Mouse (Mus musculus) kidney, postnatal 14 days (tissue): ENCODE data around the gene Adk.
A peak's percentile ranks its signal among the peaks of the same experiment; 100 is the strongest.

Experiments used
- DNase-seq: peaks from one replicate; pipeline ENCODE4 v3.0.0; 2022; ENCODE audit warnings: mixed read lengths

The Adk gene

GRCm38 (mm10) chr14:21052112-21052780 lies at the start of gene Adk, which contains the start of gene Ap3m1:
Gene Adk, plus strand, starts transcription at chr14:21052574.
Gene Ap3m1, minus strand, starts transcription at chr14:21052508.
- DNase-seq: peak; percentile 96

- DNase-seq: no peak
These were observed 38.5 kb upstream of the Adk start for GRCm38 (mm10) chr14:21013800-21014334.

DNA sequence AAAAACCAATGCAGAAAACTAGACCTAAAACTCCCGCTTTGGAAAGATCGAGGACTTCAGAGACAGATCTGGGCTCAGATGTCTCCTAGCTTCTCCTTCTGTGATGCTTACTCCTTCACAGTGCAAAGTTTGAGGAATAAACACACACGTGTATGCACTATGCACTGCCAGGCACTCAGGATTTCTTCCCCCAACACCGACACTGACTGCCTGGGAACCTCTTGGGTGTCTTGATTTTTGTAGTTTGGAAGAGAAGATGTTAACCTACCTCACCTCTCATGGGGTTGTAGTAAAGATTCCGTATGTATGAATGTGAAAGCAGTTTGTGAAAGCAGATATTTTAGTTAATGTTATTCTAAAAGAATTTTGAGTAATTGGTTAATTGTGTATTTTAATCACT lies 34.5 kb upstream of the Adk start:
- DNase-seq: no peak

GRCm38 (mm10) chr14:21018977-21019376 lies 33.4 kb upstream of the Adk start:
- DNase-seq: peak; percentile 33

GRCm38 (mm10) chr14:21020435-21020834 lies 31.9 kb upstream of the Adk start:
- no peak for DNase-seq

DNA sequence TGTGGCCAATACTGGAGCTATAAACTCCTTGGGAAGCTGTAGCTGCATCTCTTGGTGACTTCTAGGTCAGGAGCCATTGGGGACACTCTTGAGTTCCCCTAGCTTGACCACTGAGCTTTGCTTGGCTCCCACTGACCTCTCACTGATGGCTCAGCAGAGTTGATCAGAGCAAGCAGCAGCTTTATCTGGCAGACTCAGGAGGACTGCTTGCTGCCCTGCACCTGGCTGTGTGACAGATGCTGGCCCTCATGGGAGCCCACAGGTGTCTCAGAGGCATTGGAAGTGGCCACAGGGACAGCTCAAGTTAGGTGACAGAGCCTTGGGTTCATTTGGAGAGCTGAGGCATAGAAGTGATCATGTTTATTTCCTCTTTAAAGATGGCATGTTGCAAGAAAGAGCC lies 24.8 kb upstream of the Adk start:
- DNase-seq: no peak

- no peak for DNase-seq
These were observed 23.2 kb upstream of the Adk start for GRCm38 (mm10) chr14:21029025-21029659.

DNA sequence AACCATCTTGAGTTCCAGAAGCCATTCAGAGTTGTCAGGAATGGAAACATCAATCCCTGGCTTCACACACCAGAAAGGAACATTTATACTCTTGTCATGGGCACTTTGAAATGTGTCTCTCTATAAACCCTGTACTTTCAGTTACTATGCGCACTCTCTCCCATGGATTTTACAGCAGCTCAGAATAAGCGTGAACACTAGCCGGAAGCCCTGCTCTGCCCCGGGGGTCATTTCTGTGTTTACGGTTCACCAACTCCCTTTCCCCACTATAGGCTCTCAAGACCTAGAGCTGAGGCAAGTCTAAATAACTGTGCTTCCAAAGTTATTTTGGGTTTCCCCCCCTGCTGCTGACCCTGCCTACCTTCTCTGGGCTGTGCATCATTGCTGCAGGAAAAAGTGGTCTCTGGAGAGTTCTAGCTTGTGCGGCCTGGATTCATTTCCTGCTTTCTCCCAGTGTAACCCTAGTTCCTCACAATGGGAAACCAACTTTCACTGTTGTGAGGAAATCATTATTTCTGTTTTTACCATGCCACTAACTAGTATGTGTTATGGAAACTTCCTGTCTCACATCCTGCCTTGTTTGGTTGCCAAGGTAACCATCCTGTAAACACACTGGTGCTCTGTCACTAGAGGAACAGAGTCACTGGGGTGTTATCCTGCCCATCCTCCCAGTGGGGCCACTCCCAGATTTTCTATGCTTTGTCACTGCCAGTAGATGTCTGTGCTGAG lies 20.4 kb upstream of the Adk start:
- DNase-seq: peak; percentile 80

DNA sequence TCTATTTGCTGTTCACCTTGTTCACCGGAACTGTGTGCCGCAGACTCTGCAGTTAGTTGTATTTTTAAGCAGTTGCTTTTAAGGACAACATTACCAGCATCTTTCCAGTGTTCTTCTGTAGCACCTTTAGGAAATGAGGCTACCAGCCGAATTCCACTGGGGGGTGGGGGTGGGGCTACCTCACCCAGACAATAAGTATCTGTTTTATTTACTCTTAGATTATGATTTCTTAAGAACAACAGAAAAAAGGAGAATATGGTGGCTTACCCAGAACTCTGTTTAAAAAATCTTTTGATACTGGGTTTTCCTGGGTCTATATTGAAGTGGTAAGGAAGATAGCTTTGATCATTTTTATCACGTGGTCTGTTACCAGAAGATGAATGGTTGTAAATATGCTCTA lies 18.1 kb upstream of the Adk start:
- DNase-seq: no peak

DNA sequence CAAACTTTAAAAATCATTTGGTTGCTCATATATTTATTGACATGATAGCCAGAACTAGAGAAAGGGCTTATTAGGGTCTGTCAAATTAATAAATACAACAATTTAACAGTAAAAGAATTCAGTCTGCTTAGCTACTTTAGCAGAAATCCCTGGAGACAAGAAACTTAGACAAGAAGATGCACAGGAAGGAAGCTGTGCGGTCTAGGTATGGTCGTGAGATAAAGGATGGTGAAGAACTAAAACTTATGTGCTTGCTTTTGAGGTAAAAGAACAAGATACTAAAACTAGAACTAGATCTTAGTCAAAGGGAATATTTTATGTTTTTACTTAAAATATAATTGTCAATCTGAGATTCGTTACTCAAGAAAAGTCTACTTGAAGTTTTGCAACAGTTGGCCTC lies 17.6 kb upstream of the Adk start:
- no peak for DNase-seq

- no peak for DNase-seq
These were observed 13.3 kb upstream of the Adk start for GRCm38 (mm10) chr14:21039077-21039476.

GRCm38 (mm10) chr14:21039623-21040022 lies 12.8 kb upstream of the Adk start:
- no peak for DNase-seq

GRCm38 (mm10) chr14:21047840-21048239 lies 4.5 kb upstream of the Adk start:
- DNase-seq: no peak

DNA sequence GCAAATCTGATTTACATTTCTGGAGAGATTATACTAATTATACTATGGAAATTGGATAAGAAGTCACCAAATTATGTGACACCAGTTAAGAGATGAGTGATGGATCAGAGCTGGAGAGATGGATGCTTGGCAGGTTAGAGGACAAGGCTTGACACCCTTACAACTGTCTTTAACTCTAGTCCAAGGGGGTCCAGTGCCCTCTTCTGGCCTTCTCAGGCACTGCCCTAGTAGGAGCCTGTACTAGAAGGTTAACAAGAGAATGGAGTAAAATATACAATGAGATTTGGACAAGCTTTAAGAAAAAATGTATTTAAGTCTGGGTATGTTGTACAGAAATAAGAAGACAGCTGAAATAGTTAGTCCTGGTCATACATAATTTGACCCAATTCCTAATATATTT lies 3.5 kb upstream of the Adk start:
- DNase-seq: peak; percentile 58

GRCm38 (mm10) chr14:21050734-21051133 lies 1.6 kb upstream of the Adk start:
- no peak for DNase-seq

DNA sequence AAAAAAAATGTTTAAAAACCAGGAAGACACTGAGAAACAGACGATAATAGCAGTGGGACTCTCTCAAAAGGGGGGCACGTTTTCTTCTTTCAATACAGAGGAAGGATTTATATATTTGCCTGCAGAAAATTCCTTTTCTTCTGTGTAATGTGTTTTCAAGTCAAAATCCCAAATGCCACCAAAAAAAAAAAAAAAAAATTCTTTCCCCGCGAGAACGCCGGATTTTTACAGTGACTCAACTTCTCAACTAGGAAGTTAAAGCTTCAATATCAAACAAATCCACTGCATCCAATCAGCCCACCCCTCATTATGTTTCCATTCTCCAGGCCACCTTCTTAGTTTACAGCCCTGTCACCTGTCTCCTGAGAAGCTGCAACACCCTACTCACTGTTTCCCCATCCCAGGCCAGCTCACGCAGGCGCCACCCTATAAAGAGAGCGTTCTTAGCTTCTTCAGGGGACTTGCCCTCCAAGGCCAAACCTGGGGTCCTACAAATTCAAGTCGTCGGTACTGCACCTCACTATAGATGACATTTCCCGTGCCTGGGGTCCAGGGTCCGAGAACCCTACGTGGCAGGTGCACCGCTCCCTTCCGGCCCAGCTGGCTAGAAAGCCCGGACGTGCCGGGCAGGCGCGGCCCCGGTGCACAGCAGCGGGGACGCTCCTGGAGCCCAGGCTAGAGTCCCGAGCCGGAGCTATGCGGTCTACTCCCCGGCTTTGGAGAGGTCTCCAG lies 828 bp upstream of the Adk start:
- DNase-seq: no peak

DNA sequence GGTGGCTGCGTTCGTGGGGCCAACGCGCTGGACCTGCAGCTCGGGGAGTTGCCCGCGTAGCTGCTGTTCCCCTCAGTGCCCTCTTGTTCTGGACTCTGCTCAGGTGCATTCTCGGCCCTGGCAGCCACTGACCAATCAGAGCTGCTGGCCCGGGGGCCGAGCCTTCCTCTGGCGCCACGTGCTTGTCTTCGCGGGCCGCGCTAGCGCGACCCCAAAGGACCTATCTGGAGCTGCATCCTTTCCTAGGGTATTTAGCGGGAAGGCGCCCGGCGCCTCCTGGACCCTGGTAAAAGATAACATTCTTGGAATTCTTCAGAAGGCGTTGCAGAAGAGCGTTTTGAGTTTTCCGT lies 382 bp downstream of the Adk start:
- peak; percentile 91 for DNase-seq

- no peak for DNase-seq
These were observed 777 bp downstream of the Adk start for GRCm38 (mm10) chr14:21053151-21053550.

DNA sequence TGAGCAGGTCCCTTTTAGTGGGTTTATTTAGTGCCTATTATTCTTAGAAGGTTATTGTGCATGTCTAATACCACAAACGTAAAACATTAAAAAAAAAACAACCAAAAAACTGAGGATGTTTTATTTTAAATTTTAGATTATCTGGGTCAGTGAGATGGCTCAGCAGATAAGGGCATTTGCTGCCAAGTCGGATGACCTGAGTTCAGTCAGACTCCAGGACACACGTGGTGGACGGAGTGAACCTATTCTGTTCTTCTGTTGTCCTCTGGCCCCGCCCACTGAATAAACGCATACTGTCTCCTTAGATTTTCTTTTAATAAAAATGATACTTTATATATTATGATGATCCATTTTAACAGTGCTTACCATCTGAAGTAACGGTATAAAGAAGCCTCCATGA lies 1.2 kb downstream of the Adk start:
- peak; percentile 44 for DNase-seq

DNA sequence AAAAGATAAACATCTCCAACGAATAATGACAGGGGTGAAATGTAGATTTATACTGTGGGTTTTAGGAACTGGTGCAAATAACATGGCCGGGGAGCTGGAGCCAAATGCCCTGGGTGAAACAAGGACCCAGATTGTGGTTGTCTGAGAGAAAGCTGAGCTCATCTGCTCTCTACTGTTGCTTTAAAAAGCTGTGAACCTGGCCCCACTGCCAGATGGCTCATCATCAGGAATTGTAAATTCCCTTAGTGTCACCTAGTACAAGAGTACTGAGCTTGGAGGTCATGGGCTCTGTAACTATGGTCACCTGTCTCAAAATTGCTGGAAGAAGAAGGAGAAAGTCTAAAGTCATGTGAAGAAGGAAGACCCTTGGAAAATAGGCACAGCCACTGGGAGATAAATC lies 6.6 kb downstream of the Adk start:
- DNase-seq: no peak

- no peak for DNase-seq
These were observed 10.6 kb downstream of the Adk start for GRCm38 (mm10) chr14:21062766-21063513.

- no peak for DNase-seq
These were observed 11.9 kb downstream of the Adk start for GRCm38 (mm10) chr14:21064321-21064720.
